Mouse (Mus musculus) adrenal gland, postnatal 25 days (tissue): ENCODE measurements around the gene Stard13. TPM values are rescaled to one million over a fixed set of nuclear protein-coding genes. Genes with fewer than 3 reads are reported as not detected.

Source experiments
- DNase-seq: peaks from one replicate; pipeline ENCODE4 v3.0.0; 2021; ENCODE audit warnings: mixed read lengths
- total RNA-seq: library from RNA; stranded (reverse); gene quantifications from 2 replicates; pipeline ENCODE4 v1.2.3, GENCODE M21; 2021

The Stard13 gene
- total RNA-seq, 1 experiment from 2014 or later, result 22.6 TPM

DNA sequence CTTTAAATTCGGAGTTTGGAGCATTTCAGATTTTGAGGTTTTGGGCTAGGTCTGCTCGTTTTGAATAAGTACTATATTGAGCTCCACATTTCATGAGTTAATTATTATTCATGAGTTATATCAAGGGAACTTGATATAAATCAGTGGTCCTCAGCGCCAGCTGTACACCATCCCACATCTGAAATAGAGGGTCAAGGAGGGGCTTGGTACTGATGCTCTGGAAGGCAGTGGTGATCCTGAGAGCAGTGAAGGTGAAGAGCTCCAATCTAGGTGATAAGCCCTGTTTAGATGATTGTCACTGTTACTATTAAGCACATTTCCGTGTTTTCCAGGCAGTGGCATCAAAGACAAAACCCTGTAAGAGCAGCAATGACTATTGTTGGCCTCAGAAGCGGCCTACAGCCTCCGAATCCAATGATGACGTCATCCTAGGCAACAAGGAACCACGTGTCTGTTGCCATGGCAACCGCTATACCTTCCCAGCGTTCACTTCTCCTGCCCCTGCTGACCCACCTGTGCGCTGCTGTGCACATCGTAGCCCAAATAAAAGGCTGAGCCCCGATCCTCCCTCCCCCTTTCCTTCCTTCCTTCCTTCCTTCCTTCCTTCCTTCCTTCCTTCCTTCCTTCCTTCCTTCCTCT is 5.2 kb downstream of the Stard13 start:
- no peak for DNase-seq

DNA sequence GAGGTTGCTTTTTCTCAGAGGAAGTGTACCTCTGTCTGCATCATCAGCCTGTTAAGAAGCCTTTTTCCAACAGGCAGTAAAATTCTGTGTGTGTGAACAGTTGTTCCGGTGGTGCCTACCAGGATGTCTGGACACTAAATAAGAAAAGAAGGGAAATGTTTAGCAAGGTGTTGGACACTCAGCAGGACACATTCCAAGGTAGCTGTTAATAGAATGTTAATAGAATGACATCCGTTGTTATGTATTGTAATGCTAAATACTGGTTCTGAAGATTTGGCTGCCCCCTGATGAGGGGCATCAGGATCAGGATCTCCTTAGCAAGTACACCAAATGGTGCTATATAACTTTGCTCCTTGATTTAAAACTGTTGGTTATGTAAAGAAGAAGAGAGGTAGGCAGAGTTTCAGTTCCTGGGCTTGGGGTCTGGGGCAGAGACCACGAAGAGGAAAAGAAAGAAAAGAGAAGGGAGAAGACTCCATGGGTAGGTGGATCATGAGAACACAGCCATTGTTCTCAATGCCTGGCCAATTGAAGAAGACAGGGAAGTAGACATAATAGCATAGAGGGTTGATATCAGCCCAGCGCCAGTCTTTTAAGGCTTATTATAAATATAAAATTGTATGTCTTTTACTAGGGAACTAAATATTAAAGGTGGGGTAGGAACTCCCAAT is 9.8 kb downstream of the Stard13 start:
- DNase-seq, result no peak

DNA sequence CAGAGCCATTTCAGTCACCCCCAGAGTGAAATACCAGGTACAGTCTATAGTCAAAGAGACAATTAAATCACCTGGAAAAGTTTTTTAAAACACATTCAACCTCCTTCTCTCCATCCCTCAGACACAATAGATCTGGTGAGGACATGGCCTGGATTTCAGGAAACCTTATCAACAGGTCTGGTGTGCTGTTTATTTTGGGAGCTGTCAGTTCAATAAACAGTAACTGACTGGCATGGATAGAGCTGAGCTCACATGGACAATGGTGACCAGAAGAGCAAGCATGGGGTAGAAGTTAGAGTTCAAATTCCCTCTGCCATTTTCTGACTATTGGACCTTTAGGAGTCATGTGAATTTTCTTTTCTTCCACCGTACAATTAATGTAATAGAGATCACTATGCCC is 10.8 kb downstream of the Stard13 start:
- DNase-seq, result no peak

DNA sequence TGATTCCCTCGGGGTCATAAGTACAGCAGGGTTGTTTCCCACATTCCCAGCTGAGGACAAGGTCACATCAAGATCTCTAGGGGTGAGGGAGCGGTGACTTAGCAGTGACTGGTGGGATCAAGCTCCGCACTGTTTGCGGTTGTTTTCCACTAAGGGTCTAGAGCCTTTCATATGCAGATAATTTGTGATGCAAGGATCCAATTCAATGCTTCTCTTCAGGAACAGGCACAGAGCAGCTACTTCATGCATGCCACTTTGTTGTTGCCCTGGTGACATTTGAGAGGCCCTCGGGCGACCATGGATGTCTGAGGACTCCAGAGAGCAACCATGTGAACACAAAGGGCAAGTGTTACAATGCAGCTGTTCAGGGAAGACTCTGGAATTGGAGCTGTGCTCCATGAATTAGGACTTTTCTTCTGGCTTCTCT is 14.9 kb downstream of the Stard13 start:
- no peak for DNase-seq

DNA sequence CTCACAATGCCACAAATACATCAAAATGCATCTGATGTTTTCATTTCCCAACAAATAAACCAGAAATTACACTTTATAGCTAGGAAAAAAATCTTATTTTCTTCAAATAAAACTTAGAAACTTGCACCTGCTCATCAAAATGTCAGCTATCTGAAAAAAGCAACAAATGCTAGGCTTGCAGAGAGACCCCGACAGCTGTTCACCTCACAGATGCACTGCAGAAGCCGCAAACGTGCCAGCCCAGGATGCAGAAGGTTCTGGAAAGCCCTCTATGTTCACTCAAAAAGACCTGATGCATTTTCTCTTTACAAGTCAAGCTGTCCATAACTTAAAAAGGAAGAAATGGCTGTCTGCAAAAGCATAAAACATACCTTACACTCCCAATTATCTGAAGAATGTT is 20.5 kb downstream of the Stard13 start:
- DNase-seq, result no peak

DNA sequence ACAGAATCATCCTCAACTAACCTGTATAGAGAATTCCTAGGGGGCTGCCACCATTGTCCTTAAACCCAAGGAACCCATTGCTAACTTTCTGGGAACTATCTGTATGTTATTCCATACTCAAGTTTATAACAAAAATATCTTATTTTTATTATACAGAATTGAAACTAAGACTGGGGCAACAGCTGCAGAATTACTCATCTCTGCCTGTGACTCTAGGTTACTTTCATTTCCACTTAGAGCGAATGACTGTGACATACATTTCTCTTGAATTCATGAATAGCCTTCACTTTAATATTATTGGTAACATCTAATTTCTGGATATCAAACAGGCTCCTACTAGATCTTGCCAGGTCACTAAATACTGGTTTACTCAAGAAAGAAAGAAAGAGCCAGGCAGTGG is 22.8 kb downstream of the Stard13 start:
- DNase-seq, result no peak

DNA sequence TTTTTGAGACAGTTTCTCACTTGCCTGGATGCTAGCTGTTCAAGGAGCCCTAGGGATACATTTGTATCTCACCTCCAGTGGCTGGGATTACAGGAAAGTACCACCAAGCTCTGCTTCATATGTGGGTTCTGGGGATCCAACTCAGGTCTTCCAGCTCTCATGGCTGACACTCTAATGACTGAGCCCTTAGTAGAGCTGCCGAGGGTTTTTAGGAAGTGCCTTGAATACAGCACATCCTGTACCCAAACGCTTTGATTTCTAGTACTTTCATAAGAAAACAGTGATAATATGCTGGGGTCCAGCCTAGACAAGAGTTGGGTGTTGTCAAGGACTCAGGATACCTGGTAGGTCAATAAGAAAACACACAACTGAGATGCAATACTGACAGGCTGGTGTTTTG is 23.6 kb downstream of the Stard13 start:
- no peak for DNase-seq

DNA sequence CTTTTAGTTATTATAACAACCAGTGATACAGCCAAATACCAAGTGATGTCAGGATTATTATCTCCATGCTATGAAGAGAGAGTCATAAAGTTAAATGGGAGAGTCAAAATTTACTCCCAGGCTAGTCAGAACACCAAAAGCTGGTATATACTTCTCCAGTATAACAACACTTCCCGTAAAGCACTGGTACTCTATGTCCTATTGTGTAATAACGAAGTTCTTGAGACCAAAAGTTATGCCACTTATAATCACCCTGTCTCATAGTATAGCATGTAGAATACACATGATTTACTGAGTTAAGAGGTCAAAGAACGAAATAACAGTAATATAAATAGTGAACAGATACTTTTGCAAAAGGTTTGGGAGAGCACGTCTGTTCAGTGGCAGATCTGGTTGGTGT is 28.6 kb downstream of the Stard13 start:
- no peak for DNase-seq

DNA sequence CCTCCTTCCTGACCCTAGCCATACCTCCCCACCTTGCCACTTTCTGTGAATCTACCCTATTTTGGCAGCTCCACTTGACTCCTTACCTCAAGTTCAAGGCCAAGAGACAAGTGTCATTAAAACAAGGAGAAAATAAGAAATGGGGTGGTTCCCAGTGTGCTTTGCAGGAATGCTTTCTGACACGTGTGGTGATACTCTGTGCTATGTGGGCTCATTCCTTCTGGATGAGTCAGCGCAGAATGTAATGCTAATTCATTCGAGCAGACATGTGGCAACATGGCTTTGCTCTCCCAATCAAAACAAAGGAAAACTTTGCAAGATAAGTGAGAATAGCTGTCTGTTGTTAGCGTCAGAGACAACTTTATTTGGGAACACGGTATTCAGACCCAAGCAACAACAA is 30.7 kb downstream of the Stard13 start:
- no peak for DNase-seq

DNA sequence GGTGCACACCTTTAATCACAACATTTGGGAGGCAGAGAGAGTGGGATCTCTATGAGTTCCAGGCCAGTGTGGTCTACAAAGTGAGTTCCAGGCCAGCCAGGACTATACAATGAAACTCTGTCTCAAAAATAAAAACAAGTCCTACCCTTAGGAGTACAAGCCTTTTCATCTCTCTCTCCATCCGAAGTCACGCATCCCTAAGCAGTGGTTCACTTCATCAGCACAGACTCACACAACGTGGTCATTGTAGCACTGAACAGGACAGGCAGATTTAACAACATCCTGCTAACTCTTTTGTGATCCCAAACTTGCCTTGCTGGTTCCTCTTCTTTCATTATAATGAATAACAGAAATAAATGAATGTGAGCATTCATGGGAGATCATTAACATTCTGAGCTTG is 32.4 kb downstream of the Stard13 start:
- no peak for DNase-seq

DNA sequence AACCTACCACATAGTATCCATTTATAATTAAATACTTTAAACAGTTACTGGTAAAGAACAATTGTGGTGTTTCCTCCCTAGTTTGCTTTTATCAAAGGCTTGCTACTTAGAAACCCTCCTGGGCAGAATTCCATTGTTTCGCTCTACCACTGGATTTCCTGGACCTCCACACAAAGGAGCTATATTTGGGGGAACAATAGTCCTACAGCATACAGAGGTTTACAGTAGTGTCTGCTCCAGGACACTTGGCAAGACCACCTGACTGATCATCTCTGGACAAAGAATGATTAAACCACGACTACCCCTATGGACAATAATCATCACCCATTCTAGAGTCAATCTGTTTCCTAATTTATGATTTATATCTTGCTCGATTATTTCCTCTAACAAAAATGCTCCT is 34.4 kb downstream of the Stard13 start:
- no peak for DNase-seq

DNA sequence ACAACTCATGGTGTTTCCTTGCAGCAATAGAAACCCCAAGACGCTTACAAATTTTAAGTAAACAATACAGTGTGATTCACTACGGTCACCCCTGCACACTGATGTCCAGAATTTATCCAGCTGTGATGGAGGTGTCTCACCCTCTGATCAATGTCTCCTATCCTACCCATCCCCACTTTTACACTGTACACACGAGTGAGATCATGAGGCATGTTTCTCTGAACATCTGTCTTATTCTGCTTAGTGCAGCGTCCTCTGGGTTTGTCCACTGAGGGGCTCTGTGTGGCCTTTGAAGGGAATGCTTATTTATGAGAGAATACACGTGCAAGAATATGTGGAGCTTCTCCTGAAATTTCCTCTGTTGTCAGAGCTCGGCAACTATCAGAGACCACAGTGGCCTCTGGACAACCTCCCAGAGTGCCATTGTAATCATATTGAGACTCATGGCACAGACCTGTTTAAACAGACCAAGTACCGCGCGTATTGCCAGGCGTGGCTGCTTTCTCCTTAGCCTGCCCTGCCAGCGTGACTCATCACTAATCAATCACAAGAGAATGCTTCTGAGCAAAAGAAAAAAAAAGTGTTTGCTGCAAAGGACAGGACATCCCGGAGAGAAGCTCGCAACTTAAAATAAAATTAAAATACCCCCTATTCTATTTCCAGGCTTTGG is 36.9 kb downstream of the Stard13 start:
- DNase-seq, result peak; percentile 36

DNA sequence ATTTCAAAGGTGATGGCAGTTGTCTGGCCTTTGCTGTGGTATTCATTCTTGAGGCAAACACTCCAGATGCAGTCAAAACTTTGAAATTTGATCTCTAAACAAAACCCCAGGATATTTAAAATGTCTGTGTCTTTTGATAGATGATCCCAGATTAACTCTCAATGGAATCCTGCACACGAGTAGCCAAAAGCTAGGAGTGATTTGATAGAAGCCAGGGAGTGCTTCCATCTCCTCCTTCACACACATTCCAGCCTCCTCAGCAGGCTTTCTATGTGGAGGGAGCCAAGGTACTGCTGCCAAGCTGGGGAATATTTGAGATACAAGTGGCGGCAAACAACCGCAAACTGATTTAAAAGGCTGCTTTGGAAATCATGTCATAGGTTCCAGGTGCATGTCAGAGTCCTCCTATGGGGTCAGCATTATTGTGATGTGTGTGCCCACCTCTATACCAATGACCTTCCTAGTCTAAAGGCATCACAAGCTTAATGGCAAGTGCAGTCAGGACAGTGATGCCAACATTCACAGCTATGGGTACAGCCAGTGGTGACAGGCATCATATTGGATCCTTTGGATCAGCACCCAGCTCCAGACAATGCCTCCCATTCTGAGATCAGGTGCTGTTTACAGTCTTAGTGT is 39.6 kb downstream of the Stard13 start:
- DNase-seq, result no peak

DNA sequence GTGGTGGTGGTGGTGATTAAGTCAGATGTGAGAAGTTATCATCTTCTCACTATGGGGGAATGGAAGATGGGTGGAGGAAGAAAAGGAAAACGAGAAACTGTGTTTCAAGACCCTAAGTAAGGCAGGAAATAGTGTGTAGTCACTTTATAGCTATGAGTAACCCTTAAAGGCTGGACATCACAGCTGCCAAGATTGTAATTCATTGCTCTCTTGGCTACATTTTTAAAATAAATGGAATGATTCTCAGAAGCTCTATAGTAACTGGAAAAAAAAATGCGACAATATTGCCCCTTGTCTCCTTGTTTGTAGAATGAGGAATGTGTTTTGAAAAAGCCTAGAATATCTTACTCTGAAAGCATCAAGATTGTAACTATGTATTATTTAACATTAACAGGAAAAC is 41.4 kb downstream of the Stard13 start:
- DNase-seq, result no peak

DNA sequence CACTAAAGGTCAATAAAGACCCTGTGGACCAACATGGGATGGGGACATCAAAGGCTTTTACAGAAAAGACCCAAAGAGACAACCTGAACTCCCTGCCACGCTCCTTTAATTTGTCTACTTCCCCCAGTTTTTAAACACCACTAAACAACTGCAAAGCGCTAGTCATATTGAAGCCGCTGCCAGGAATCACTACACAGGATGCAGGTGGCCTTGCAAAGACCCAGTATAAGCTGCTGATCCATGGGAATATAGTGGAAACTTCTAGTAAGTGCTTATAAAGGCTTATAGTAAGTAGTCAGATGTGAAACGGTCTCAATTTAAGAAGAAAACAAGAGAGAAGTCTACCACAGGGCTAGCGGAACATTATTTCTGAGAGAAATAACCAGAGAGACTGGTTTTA is 42.9 kb downstream of the Stard13 start:
- DNase-seq, result no peak

DNA sequence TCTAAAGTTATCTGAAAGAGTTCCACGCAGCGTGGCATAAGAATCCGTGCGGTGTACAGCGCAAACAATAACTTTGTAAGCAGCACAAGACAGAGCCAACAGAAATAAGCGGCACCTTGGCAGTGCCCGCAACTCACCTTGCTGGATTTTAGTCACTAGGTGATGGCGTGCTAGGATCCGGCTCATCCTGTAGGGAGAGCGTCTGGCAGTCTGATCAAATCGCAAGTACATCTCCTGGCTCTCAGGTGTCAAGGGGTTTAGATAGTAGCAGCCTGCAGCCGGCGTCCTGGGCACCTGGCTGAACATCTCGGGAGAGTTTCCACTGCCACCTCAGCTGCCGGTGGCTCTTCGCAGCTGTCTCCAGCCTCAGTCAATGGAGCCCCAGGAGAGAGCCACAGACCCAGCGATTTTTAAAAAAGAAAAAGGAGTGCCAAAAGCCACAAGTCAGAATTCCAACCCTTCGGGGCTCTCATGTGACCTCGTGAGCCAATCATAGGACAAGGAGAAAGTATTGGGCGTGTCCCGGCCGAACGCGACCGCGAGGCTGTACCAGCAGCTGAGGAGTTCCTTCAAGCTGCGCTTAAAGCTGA is 43.8 kb downstream of the Stard13 start:
- peak; percentile 64 for DNase-seq

DNA sequence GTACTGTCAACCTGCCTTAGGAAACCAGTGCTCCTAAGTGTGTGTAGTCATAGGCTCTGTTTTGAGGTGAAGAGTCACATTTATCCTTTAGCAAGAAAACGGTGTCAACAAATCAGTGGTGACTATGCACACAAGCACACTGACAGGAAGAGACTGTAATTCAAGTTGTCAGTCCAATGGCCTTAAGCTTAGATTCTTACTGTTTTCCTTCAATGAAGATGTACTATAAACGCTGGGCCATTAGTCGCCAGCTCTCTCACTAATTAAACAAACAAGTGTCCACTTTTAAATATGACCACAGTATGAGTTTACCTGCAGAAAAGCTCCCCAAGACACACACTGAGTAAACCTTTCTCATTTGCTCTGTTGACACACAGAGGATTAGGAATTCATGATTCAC is 44.3 kb downstream of the Stard13 start:
- no peak for DNase-seq

DNA sequence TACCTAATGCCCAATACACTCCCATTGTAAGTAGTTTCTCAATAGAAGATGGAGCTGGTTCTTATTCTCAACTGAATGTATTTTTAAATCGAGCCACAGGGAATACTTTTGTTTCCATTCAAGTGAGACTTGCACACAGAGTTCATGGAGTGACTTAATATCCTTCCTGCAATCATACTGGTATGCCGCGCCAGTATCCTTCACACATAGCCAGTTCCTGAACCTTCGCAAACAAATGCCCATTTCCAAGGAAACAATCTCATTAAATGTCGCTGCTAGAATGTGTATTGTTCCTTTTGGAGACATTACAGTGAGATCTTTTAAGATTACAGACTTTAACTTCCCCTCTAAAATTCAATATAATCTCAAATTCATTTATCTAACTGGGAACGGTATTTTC is 45.0 kb downstream of the Stard13 start:
- no peak for DNase-seq

DNA sequence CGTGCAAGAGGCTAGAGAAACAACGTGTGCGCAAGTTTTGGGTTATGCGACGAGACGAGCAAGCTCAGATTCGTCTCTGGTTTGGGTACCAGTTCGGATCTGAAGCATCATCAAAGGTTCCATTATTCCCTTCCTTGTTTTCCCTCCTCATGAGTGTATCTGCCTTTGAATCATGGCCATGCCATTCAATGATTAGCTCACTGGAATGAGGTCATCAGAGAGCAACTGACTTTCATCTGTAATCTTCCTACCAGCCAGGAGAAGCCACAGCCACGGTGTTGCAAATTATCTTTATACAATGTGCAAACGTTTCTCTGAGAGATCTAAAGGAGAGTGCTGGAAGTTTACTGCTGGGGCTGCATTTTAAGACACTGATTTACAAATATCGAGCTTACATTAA is 46.3 kb downstream of the Stard13 start:
- DNase-seq, result no peak

DNA sequence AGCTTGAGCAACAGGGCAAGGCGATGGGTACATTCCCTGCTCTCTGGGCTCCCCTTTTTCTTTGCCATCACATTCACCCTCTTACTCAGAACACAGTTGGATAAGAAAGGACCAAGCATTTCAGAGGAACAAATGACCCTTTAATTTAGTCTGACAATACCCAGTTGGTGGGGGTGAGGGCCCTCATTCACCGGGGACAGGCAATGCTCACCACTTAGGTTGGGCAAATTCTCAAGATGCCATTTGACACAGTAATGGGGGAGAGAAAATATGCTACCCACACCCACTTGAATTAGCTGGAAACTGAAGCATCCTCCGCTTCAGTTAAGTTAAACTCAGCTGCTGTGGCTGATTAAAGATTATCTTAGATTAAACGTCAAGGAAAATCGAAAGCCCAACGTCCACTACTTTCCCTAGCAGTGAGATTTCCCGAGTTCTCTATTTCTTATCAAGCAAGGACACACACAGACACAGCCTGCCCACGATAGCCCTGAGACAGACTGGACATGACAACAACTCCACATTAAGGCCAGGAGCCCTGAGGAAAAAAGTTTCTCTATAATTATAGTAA is 48.3 kb downstream of the Stard13 start:
- no peak for DNase-seq

DNA sequence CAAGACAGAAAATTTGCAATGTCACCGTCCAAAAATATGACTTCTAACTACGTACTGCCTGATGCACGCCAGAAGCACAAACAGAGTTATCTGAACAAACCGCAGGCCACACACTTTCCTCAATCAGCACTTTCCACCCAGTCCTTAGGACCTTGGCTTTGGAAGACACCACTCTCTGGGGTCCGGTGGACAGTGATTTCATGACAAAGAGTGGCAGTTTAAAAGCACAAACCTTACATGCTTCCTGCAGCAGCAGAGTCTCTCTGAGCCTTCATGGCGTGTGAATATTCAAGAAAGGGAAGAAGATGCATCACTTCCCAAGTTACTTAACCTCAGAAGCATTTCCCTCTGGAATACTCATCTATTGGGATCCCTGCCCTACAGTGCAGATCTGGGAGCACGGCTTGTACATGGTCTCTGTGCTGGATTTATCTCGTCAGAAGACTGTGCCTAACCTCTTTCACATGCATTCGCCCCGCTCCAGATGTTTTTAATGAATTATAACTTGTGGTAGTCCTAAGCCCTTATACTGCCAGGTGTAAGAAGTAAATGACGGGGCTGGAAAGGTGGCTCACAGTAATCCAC is 49.9 kb downstream of the Stard13 start:
- no peak for DNase-seq

DNA sequence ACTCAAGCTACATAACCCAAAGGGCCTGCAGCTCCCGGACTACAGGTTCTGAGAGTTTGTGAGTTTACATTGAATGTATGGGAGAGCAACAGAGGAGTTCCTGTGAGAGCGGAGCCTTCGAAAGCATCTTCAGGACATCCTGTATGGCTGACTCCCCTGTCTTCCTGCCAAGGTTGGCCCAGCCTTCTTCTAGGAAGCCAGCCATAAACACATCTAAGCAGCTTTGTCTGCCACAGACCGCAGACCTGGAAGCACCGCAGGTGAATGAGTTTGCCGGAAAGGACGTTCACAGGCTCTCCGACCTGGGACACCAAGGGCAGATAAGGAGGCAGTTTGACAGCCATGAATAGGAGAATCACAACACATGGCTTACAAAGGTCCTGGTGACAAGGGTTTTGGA is 52.3 kb downstream of the Stard13 start:
- DNase-seq, result no peak
